Comparison of ENCODE assay signal across 14 mouse cellular contexts in genomic region chr6:145656740-145657591, GRCm38 (mm10). TPM values are rescaled to one million over a fixed set of nuclear protein-coding genes. Genes with fewer than 3 reads are reported as not detected.
DNase-seq lines count a peak whose midpoint lies in the region; ATAC-seq and TF ChIP-seq lines count a peak whose summit lies in the region.
"Had no signal": no experiment of that assay in that cellular context is flagged by ENCODE, and none has a peak within 500 bp of the region (broad histone marks: within the 10 kb centered on the region; RNA-seq: fewer than 3 reads in every experiment).

No protein-coding gene starts in this region.

- no peak for ATAC-seq in hindbrain, postnatal 0 days
- no peak for ATAC-seq in hindbrain, embryonic 16.5 days
- ATAC-seq in lung, embryonic 15.5 days (ENCODE audit: borderline replicate concordance, extremely low read depth, low FRiP score, low TSS enrichment): 0 out of 2 replicates have a peak, but pooled peaks have one; percentile 24

- H3K4me3 ChIP-seq in hindbrain, postnatal 0 days (ENCODE audit: low read length): no peak overlapping the region
- no peak overlapping the region for H3K4me3 ChIP-seq in hindbrain, embryonic 16.5 days (ENCODE audit: low read length)
- no peak overlapping the region for H3K4me3 ChIP-seq in lung, embryonic 15.5 days
- no peak overlapping the region for H3K4me3 ChIP-seq in small intestine, adult 2 months (ENCODE audit: low read depth, low read length)
- H3K4me3 ChIP-seq: limb, embryonic 10.5 days had no signal

- TF ChIP-seq CTCF in hindbrain, postnatal 0 days (IDR thresholded peaks at IDR 0.05; ENCODE audit: low read depth): peak; percentile 59
- TF ChIP-seq CTCF in small intestine, adult 2 months (IDR thresholded peaks at IDR 0.05; ENCODE audit: extremely low read depth, insufficient read length, insufficient replicate concordance, low read depth, low read length): 0 out of 2 replicates have a peak, but pooled peaks have one; percentile 8

- H3K9me3 ChIP-seq in hindbrain, postnatal 0 days (ENCODE audit: low read length): no peaks in the 10 kb centered on the region
- H3K9me3 ChIP-seq in hindbrain, embryonic 16.5 days (ENCODE audit: control insufficient read depth, low read length): no peaks in the 10 kb centered on the region
- H3K9me3 ChIP-seq in lung, embryonic 15.5 days: 0 out of 2 replicates have a peak, but pooled peaks cover 5% of the 10 kb centered on the region
- H3K9me3 ChIP-seq: limb, embryonic 10.5 days had no signal

- H3K36me3 ChIP-seq in hindbrain, postnatal 0 days (ENCODE audit: insufficient read depth, low read length): no peaks in the 10 kb centered on the region
- no peaks in the 10 kb centered on the region for H3K36me3 ChIP-seq in hindbrain, embryonic 16.5 days (ENCODE audit: control insufficient read depth, insufficient read depth, low read length)
- no peaks in the 10 kb centered on the region for H3K36me3 ChIP-seq in lung, embryonic 15.5 days
- no peaks in the 10 kb centered on the region for H3K36me3 ChIP-seq in small intestine, adult 2 months (ENCODE audit: control insufficient read depth, insufficient read depth, low read length)
- H3K36me3 ChIP-seq: limb, embryonic 10.5 days had no signal

- 67% methylated on average over 15 of the region's 15 CpGs for WGBS in hindbrain, postnatal 0 days
- 70% methylated on average over 15 of the region's 15 CpGs for WGBS in hindbrain, embryonic 16.5 days
- WGBS in lung, embryonic 15.5 days: 55% methylated on average over 15 of the region's 15 CpGs
- 82% methylated on average over 15 of the region's 15 CpGs for WGBS in small intestine, adult 2 months

- TF ChIP-seq POLR2A in small intestine, adult 2 months (IDR thresholded peaks at IDR 0.05; ENCODE audit: low read depth, low read length): no peak

- H3K4me1 ChIP-seq in hindbrain, postnatal 0 days (ENCODE audit: insufficient read depth, low read length): no peaks in the 10 kb centered on the region
- H3K4me1 ChIP-seq in hindbrain, embryonic 16.5 days (ENCODE audit: control insufficient read depth, insufficient read depth, low read depth, low read length): no peaks in the 10 kb centered on the region
- peaks cover 15% of the 10 kb centered on the region for H3K4me1 ChIP-seq in lung, embryonic 15.5 days
- no peaks in the 10 kb centered on the region for H3K4me1 ChIP-seq in small intestine, adult 2 months (ENCODE audit: control insufficient read depth, insufficient read depth, insufficient read length, low read length)

- DNase-seq in hindbrain, postnatal 0 days (ENCODE audit: low spot score): no peak
- DNase-seq in lung, adult 18-20 months: no peak
- peak; percentile 80 for DNase-seq in R1 (ENCODE audit: low read depth, low spot score)
- DNase-seq in urinary bladder, postnatal 36 days (ENCODE audit: low spot score in 2 of 2): no peak
- DNase-seq: embryo, embryonic 11 days; gastrocnemius, postnatal 25 days; retina, postnatal 1 day; thymus, postnatal 14 days had no signal

- no peak overlapping the region for H3K27ac ChIP-seq in hindbrain, postnatal 0 days
- H3K27ac ChIP-seq in hindbrain, embryonic 16.5 days (ENCODE audit: low read depth, low read length): no peak overlapping the region
- peak overlapping the region; percentile 25; the same call in 1 of the 2 replicates for H3K27ac ChIP-seq in lung, embryonic 15.5 days
- no peak overlapping the region for H3K27ac ChIP-seq in small intestine, adult 2 months (ENCODE audit: insufficient read depth, low read depth, low read length)
- H3K27ac ChIP-seq: limb, embryonic 10.5 days had no signal

- no peaks in the 10 kb centered on the region for H3K27me3 ChIP-seq in hindbrain, postnatal 0 days (ENCODE audit: insufficient read depth, low read length)
- H3K27me3 ChIP-seq in hindbrain, embryonic 16.5 days (replicated peaks; ENCODE audit: control insufficient read depth, insufficient read depth, low read length): no peaks in the 10 kb centered on the region
- no peaks in the 10 kb centered on the region for H3K27me3 ChIP-seq in lung, embryonic 15.5 days
- no peaks in the 10 kb centered on the region for H3K27me3 ChIP-seq in small intestine, adult 2 months (ENCODE audit: control insufficient read depth, insufficient read depth, low read length)

- H3K9ac ChIP-seq in hindbrain, postnatal 0 days (replicated peaks; ENCODE audit: low read length): no peak overlapping the region
- no peak overlapping the region for H3K9ac ChIP-seq in hindbrain, embryonic 16.5 days (ENCODE audit: low read depth, low read length)
- no peak overlapping the region for H3K9ac ChIP-seq in lung, embryonic 15.5 days

- no peak overlapping the region for H3K4me2 ChIP-seq in hindbrain, postnatal 0 days (ENCODE audit: low read depth, low read length)
- no peak overlapping the region for H3K4me2 ChIP-seq in hindbrain, embryonic 16.5 days (ENCODE audit: low read length)
- H3K4me2 ChIP-seq in lung, embryonic 15.5 days: no peak overlapping the region

RNA-seq across cellular contexts. Expression of gene Tuba3b, which starts 41.4 kb away (rescaled TPM):
- 0.11 TPM in 1 of 2 replicates, not detected in the other for total RNA-seq in hindbrain, postnatal 0 days (2014; rRNA removed)
- not detected in 2 replicates for polyA plus RNA-seq in hindbrain, postnatal 0 days (2015; fragmentation: Nextera tagmentation; extraction: Ambion mirVana)
- not detected in 2 replicates for polyA plus RNA-seq in hindbrain, embryonic 16.5 days (2015; fragmentation: Nextera tagmentation; extraction: Ambion mirVana)
- polyA plus RNA-seq in lung, embryonic 15.5 days (2015; fragmentation: Nextera tagmentation; extraction: Ambion mirVana): not detected in 2 replicates
- polyA plus RNA-seq in small intestine, adult 2 months (2012; rRNA removed): not detected in 2 replicates
- total RNA-seq: gastrocnemius, postnatal 25 days; hematopoietic stem cell, adult 5-6 weeks had no signal
- polyA plus RNA-seq: limb, embryonic 10.5 days; neural tube, embryonic 11.5 days had no signal

RNA-seq across cellular contexts. Expression of gene Lmntd1, which starts 42.8 kb away (rescaled TPM):
- total RNA-seq in hindbrain, postnatal 0 days (2014; rRNA removed): 1.2 and 1.5 TPM in 2 replicates
- polyA plus RNA-seq in hindbrain, postnatal 0 days (2015; fragmentation: Nextera tagmentation; extraction: Ambion mirVana): 1.8 and 2.3 TPM in 2 replicates
- polyA plus RNA-seq in hindbrain, embryonic 16.5 days (2015; fragmentation: Nextera tagmentation; extraction: Ambion mirVana): 1.8 and 2.3 TPM in 2 replicates
- polyA plus RNA-seq in lung, embryonic 15.5 days (2015; fragmentation: Nextera tagmentation; extraction: Ambion mirVana): 0.97 and 1.9 TPM in 2 replicates
- polyA plus RNA-seq in small intestine, adult 2 months (2012; rRNA removed): not detected in 2 replicates
- total RNA-seq: hematopoietic stem cell, adult 5-6 weeks had no signal
